Mouse (Mus musculus): ENCODE data around the gene Cldn7. TPM values are rescaled to one million over a fixed set of nuclear protein-coding genes. Genes with fewer than 3 reads are reported as not detected.

Gene Cldn7
- polyA plus RNA-seq, 1 experiment from 2014 or later, result 86.4 TPM

GRCm38 (mm10) chr11:69997070-69997509 is 32.5 kb downstream of the Cldn7 start:
- peak overlapping the region; percentile 85 for H3K9ac ChIP-seq
- no peaks in the 10 kb centered on the region for H3K9me3 ChIP-seq (ENCODE audit: low read depth, low read length)
- 1% methylated on average over 40 of the region's 44 CpGs for WGBS
- peak overlapping the region; percentile 63 for H3K4me2 ChIP-seq
- H3K4me3 ChIP-seq (ENCODE audit: low read depth, low read length), result peak overlapping the region; percentile 98
- ATAC-seq (ENCODE audit: insufficient read depth) (peak; percentile 59), DNase-seq (peak; percentile 90)
- H3K4me1 ChIP-seq (ENCODE audit: insufficient read depth), result peaks cover 15% of the 10 kb centered on the region
- no peaks in the 10 kb centered on the region for H3K27me3 ChIP-seq (ENCODE audit: insufficient read depth, low read length)
- peak overlapping the region; percentile 98 for H3K27ac ChIP-seq (ENCODE audit: low read depth)
- H3K36me3 ChIP-seq (ENCODE audit: insufficient read depth), result peaks cover 42% of the 10 kb centered on the region
- TF ChIP-seq CTCF (IDR thresholded peaks at IDR 0.05; ENCODE audit: low read depth), result no peak

- H3K9ac ChIP-seq, result no peak overlapping the region
- no peaks in the 10 kb centered on the region for H3K9me3 ChIP-seq (ENCODE audit: low read depth, low read length)
- TF ChIP-seq CTCF (IDR thresholded peaks at IDR 0.05; ENCODE audit: low read depth), result peak; percentile 37
- peaks cover 35% of the 10 kb centered on the region for H3K36me3 ChIP-seq (ENCODE audit: insufficient read depth)
- H3K4me3 ChIP-seq (ENCODE audit: low read depth, low read length), result no peak overlapping the region
- no peak overlapping the region for H3K4me2 ChIP-seq
- DNase-seq, result no peak
- H3K27ac ChIP-seq (ENCODE audit: low read depth), result no peak overlapping the region
- peaks cover 18% of the 10 kb centered on the region for H3K4me1 ChIP-seq (ENCODE audit: insufficient read depth)
- no peaks in the 10 kb centered on the region for H3K27me3 ChIP-seq (ENCODE audit: insufficient read depth, low read length)
- 90% methylated on average over 27 of the region's 27 CpGs for WGBS
- no peak for ATAC-seq (ENCODE audit: insufficient read depth)
Observed at GRCm38 (mm10) chr11:69998567-69999491, 34.2 kb downstream of the Cldn7 start.

GRCm38 (mm10) chr11:69999666-70000065 is 35.1 kb downstream of the Cldn7 start:
- Histone ChIP-seq H3K4me2 (peak overlapping the region; percentile 37; the same call in 1 of the 2 replicates), H3K27me3 (ENCODE audit: insufficient read depth, low read length) (no peaks in the 10 kb centered on the region), H3K36me3 (ENCODE audit: insufficient read depth) (peaks cover 27% of the 10 kb centered on the region), H3K9me3 (ENCODE audit: low read depth, low read length) (no peaks in the 10 kb centered on the region), H3K4me1 (ENCODE audit: insufficient read depth) (peaks cover 18% of the 10 kb centered on the region), H3K27ac (ENCODE audit: low read depth) (peak overlapping the region; percentile 63; the same call in 1 of the 2 replicates), H3K4me3 (ENCODE audit: low read depth, low read length) (peak overlapping the region; percentile 67; the same call in 1 of the 2 replicates), H3K9ac (no peak overlapping the region)
- 81% methylated on average over 8 of the region's 8 CpGs for WGBS
- TF ChIP-seq CTCF (IDR thresholded peaks at IDR 0.05; ENCODE audit: low read depth), result no peak
- DNase-seq (no peak), ATAC-seq (ENCODE audit: insufficient read depth) (no peak)

GRCm38 (mm10) chr11:70000396-70000898 is 35.9 kb downstream of the Cldn7 start, which contains the start of gene Dvl2:
Gene Dvl2 (plus strand): TSS chr11:70000595.
- Histone ChIP-seq H3K4me2 (peak within 1 kb of the TSS; percentile 76), H3K27ac (ENCODE audit: low read depth) (peak within 1 kb of the TSS; percentile 90), H3K27me3 (ENCODE audit: insufficient read depth, low read length) (no peaks in the 10 kb centered on the region), H3K4me1 (ENCODE audit: insufficient read depth) (peaks cover 18% of the 10 kb centered on the region), H3K4me3 (ENCODE audit: low read depth, low read length) (peak within 1 kb of the TSS; percentile 67), H3K9ac (peak within 1 kb of the TSS; percentile 67), H3K9me3 (ENCODE audit: low read depth, low read length) (no peaks in the 10 kb centered on the region), H3K36me3 (ENCODE audit: insufficient read depth) (peaks cover 32% of the 10 kb centered on the region)
- peak; percentile 55 for ATAC-seq (ENCODE audit: insufficient read depth)
- peak; percentile 97 for DNase-seq
- TF ChIP-seq CTCF (IDR thresholded peaks at IDR 0.05; ENCODE audit: low read depth), result no peak
- under 1% methylated on average over 48 of the region's 48 CpGs for WGBS

- no peak for TF ChIP-seq CTCF (IDR thresholded peaks at IDR 0.05; ENCODE audit: low read depth)
- no peaks in the 10 kb centered on the region for H3K27me3 ChIP-seq (ENCODE audit: insufficient read depth, low read length)
- H3K27ac ChIP-seq (ENCODE audit: low read depth), result peak overlapping the region; percentile 90
- H3K9ac ChIP-seq, result peak overlapping the region; percentile 67
- WGBS, result 8% methylated on average over 8 of the region's 8 CpGs
- H3K9me3 ChIP-seq (ENCODE audit: low read depth, low read length), result no peaks in the 10 kb centered on the region
- H3K4me2 ChIP-seq, result peak overlapping the region; percentile 76
- H3K4me1 ChIP-seq (ENCODE audit: insufficient read depth), result peaks cover 18% of the 10 kb centered on the region
- H3K36me3 ChIP-seq (ENCODE audit: insufficient read depth), result peaks cover 39% of the 10 kb centered on the region
- DNase-seq, result no peak
- no peak for ATAC-seq (ENCODE audit: insufficient read depth)
- H3K4me3 ChIP-seq (ENCODE audit: low read depth, low read length), result peak overlapping the region; percentile 67
Observed at GRCm38 (mm10) chr11:70001159-70001558, 36.6 kb downstream of the Cldn7 start.

- Histone ChIP-seq H3K27ac (ENCODE audit: low read depth) (no peak overlapping the region), H3K9me3 (ENCODE audit: low read depth, low read length) (no peaks in the 10 kb centered on the region), H3K4me2 (peak overlapping the region; percentile 76), H3K27me3 (ENCODE audit: insufficient read depth, low read length) (no peaks in the 10 kb centered on the region), H3K4me1 (ENCODE audit: insufficient read depth) (peaks cover 18% of the 10 kb centered on the region), H3K36me3 (ENCODE audit: insufficient read depth) (peaks cover 46% of the 10 kb centered on the region), H3K9ac (0 out of 2 replicates have a peak overlapping the region, but pooled peaks have one; percentile 67), H3K4me3 (ENCODE audit: low read depth, low read length) (peak overlapping the region; percentile 67)
- ATAC-seq (ENCODE audit: insufficient read depth), result no peak
- DNase-seq, result peak; percentile 76
- TF ChIP-seq CTCF (IDR thresholded peaks at IDR 0.05; ENCODE audit: low read depth), result peak; percentile 71
Observed at GRCm38 (mm10) chr11:70001865-70002264, 37.3 kb downstream of the Cldn7 start.

GRCm38 (mm10) chr11:70002471-70002870 is 37.9 kb downstream of the Cldn7 start:
- Histone ChIP-seq H3K36me3 (ENCODE audit: insufficient read depth) (peaks cover 52% of the 10 kb centered on the region), H3K4me2 (peak overlapping the region; percentile 76), H3K9me3 (ENCODE audit: low read depth, low read length) (no peaks in the 10 kb centered on the region), H3K27ac (ENCODE audit: low read depth) (no peak overlapping the region), H3K27me3 (ENCODE audit: insufficient read depth, low read length) (no peaks in the 10 kb centered on the region), H3K9ac (peak overlapping the region; percentile 13; the same call in 1 of the 2 replicates), H3K4me3 (ENCODE audit: low read depth, low read length) (peak overlapping the region; percentile 67), H3K4me1 (ENCODE audit: insufficient read depth) (peaks cover 17% of the 10 kb centered on the region)
- DNase-seq (no peak), ATAC-seq (ENCODE audit: insufficient read depth) (no peak)
- WGBS, result 87% methylated on average over 2 of the region's 2 CpGs
- TF ChIP-seq CTCF (IDR thresholded peaks at IDR 0.05; ENCODE audit: low read depth), result no peak
